Mouse (Mus musculus) stomach, postnatal 0 days (tissue): ENCODE data around the gene Hist1h3b. TPM values are rescaled to one million over a fixed set of nuclear protein-coding genes. Genes with fewer than 3 reads are reported as not detected.
"Not testable (repeated sequence)": the region's sequence is repeated elsewhere in the genome, so short reads cannot be mapped to it uniquely, and the experiment has no call there.

ENCODE experiments used
- ATAC-seq: fragments of 200-750 bp; cut with Nextera tagmentation; 2 replicates; pipeline ENCODE4 v1.8.0; 2017; ENCODE audit not compliant: low FRiP score, low TSS enrichment
- DNase-seq: peaks from one replicate; pipeline ENCODE4 v3.0.0-alpha.2; 2016; ENCODE audit warnings: low spot score
- H3K27ac ChIP-seq: fragments of 300-500 bp; sonication (generic); replicated peaks from 2 replicates; pipeline ENCODE4 v1.5.1; 2014; ENCODE audit warnings: mild to moderate bottlenecking, control low read depth
- H3K27me3 ChIP-seq: fragments of 300-500 bp; sonication (generic); 2 replicates; pipeline ENCODE4 v1.6.1; 2014; ENCODE audit warnings: low read length; ENCODE audit not compliant: control insufficient read depth, insufficient read depth
- H3K36me3 ChIP-seq: fragments of 300-500 bp; sonication (generic); 2 replicates; pipeline ENCODE4 v1.6.1; 2014; ENCODE audit warnings: low read length, mixed read lengths; ENCODE audit not compliant: control insufficient read depth, insufficient read depth
- H3K4me1 ChIP-seq: fragments of 300-500 bp; sonication (generic); replicated peaks from 2 replicates; pipeline ENCODE4 v1.6.1; 2014; ENCODE audit warnings: antibody characterized with exemption; ENCODE audit not compliant: control insufficient read depth, insufficient read depth
- H3K4me2 ChIP-seq: fragments of 300-500 bp; sonication (generic); replicated peaks from 2 replicates; pipeline ENCODE4 v1.6.1; 2014; ENCODE audit warnings: low read depth, mild to moderate bottlenecking, control low read depth, moderate library complexity
- H3K4me3 ChIP-seq: fragments of 300-500 bp; sonication (generic); 2 replicates; pipeline ENCODE4 v1.5.1; 2014; ENCODE audit warnings: low read depth, low read length, control low read depth
- H3K9ac ChIP-seq: fragments of 300-500 bp; sonication (generic); 2 replicates; pipeline ENCODE4 v1.6.1; 2014; ENCODE audit warnings: mild to moderate bottlenecking, low read length, control low read depth, mixed read lengths
- H3K9me3 ChIP-seq: fragments of 300-500 bp; sonication (generic); 2 replicates; pipeline ENCODE4 v1.6.1; 2016; ENCODE audit warnings: low read length; ENCODE audit not compliant: control insufficient read depth
- CTCF ChIP-seq: IDR thresholded peaks from 2 replicates; pipeline ENCODE4 v1.5.1; 2016; ENCODE audit warnings: antibody characterized with exemption, low read depth, mild to moderate bottlenecking, moderate library complexity
- EP300 ChIP-seq: optimal IDR thresholded peaks from 2 replicates; pipeline ENCODE3; 2016; ENCODE audit warnings: antibody characterized with exemption
- WGBS: fragments of 180-500 bp; shearing (Covaris S2); extraction: QIAGEN DNeasy Blood & Tissue Kit; methylation state at CpG from one replicate; pipeline ENCODE4 v1.1.7; 2014; 5-methylcytosine and 5-hydroxymethylcytosine counted together
- polyA plus RNA-seq: library from polyadenylated mRNA; unstranded; fragments of >200 nt; fragmentation: Nextera tagmentation; extraction: Ambion mirVana; gene quantifications from 2 replicates; pipeline ENCODE4 v1.2.1, GENCODE M21; 2015

Hist1h3b gene
- polyA plus RNA-seq, 1 experiment from 2014 or later = 6.7 TPM

- Histone ChIP-seq H3K27me3 (no peaks in the 10 kb centered on the region), H3K4me3 (peak overlapping the region; percentile 52), H3K9me3 (no peaks in the 10 kb centered on the region), H3K4me2 (peak overlapping the region; percentile 79), H3K27ac (peak overlapping the region; percentile 58), H3K9ac (peak overlapping the region; percentile 78), H3K36me3 (no peaks in the 10 kb centered on the region), H3K4me1 (no peaks in the 10 kb centered on the region)
- ATAC-seq = no peak; the same call in 1 of the 2 replicates
- TF ChIP-seq CTCF (no peak), EP300 (no peak)
- no peak for DNase-seq
- 26% methylated on average over 15 of the region's 15 CpGs for WGBS
Measured at GRCm38 (mm10) chr13:23709714-23710373, 42.2 kb upstream of the Hist1h3b start.

GRCm38 (mm10) chr13:23710374-23711089 lies 41.5 kb upstream of the Hist1h3b start, which contains the start of gene Hfe:
Gene Hfe, minus strand, starts transcription at chr13:23710854.
- H3K9ac ChIP-seq = peak within 1 kb of the TSS; percentile 78
- H3K36me3 ChIP-seq = no peaks in the 10 kb centered on the region
- 3% methylated on average over 17 of the region's 17 CpGs for WGBS
- DNase-seq = peak; percentile 75
- H3K27ac ChIP-seq = peak within 1 kb of the TSS; percentile 58
- H3K9me3 ChIP-seq = no peaks in the 10 kb centered on the region
- ATAC-seq = peak; percentile 75
- no peak for TF ChIP-seq CTCF
- no peak for TF ChIP-seq EP300
- H3K4me3 ChIP-seq = peak within 1 kb of the TSS; percentile 52
- no peaks in the 10 kb centered on the region for H3K27me3 ChIP-seq
- H3K4me2 ChIP-seq = peak within 1 kb of the TSS; percentile 79
- no peaks in the 10 kb centered on the region for H3K4me1 ChIP-seq

GRCm38 (mm10) chr13:23716261-23717042 lies 35.6 kb upstream of the Hist1h3b start:
- DNase-seq (no peak), ATAC-seq (no peak)
- Histone ChIP-seq H3K4me3 (no peak overlapping the region), H3K9me3 (no peaks in the 10 kb centered on the region), H3K4me1 (no peaks in the 10 kb centered on the region), H3K4me2 (no peak overlapping the region), H3K36me3 (no peaks in the 10 kb centered on the region), H3K27ac (no peak overlapping the region), H3K9ac (no peak overlapping the region), H3K27me3 (no peaks in the 10 kb centered on the region)
- WGBS = 85% methylated on average over 5 of the region's 5 CpGs
- no peak for TF ChIP-seq CTCF

- ATAC-seq (no peak), DNase-seq (no peak)
- Histone ChIP-seq H3K9me3 (no peaks in the 10 kb centered on the region), H3K27me3 (no peaks in the 10 kb centered on the region), H3K27ac (no peak overlapping the region; the same call in 1 of the 2 replicates), H3K4me2 (no peak overlapping the region), H3K36me3 (no peaks in the 10 kb centered on the region), H3K9ac (no peak overlapping the region), H3K4me1 (no peaks in the 10 kb centered on the region), H3K4me3 (no peak overlapping the region)
- TF ChIP-seq EP300 = no peak
- TF ChIP-seq CTCF = no peak
- 45% methylated on average over 11 of the region's 11 CpGs for WGBS
Measured at GRCm38 (mm10) chr13:23717176-23717575, 34.9 kb upstream of the Hist1h3b start.

GRCm38 (mm10) chr13:23717593-23718245 lies 34.3 kb upstream of the Hist1h3b start:
- H3K27ac ChIP-seq, H3K4me3 ChIP-seq, ATAC-seq, H3K4me2 ChIP-seq, H3K27me3 ChIP-seq, DNase-seq, H3K4me1 ChIP-seq, H3K9ac ChIP-seq, H3K9me3 ChIP-seq, H3K36me3 ChIP-seq: not testable (repeated sequence)
- 8% methylated on average over 2 of the region's 2 CpGs for WGBS
